Mouse (Mus musculus): ENCODE data around the gene Prune1. TPM values are rescaled to one million over a fixed set of nuclear protein-coding genes. Genes with fewer than 3 reads are reported as not detected.

Gene Prune1
- total RNA-seq, 1 experiment from 2014 or later: 8.1 TPM

Other genes starting within 250 kb of the Prune1 start
- 201 to 282 TPM (median 263 TPM) in 3 replicates for gene Psmd4, start 239.5 kb downstream of the Prune1 start, total RNA-seq (2017)
- 12.2 to 29.3 TPM (median 16.7 TPM) in 3 replicates for gene Pip5k1a, start 175.1 kb downstream of the Prune1 start, total RNA-seq (2017)
- 43.2 to 86.5 TPM (median 55.3 TPM) in 3 replicates for gene Vps72, start 171.1 kb downstream of the Prune1 start, total RNA-seq (2017)
- not detected in 3 replicates for gene Tmod4, start 157.6 kb downstream of the Prune1 start, total RNA-seq (2017)
- gene Scnm1, start 148.1 kb downstream of the Prune1 start, total RNA-seq (2017): 65.3 to 128 TPM (median 82.5 TPM) in 3 replicates
- 4.1 to 5.9 TPM (median 5.7 TPM) in 3 replicates for gene Lysmd1, start 148.0 kb downstream of the Prune1 start, total RNA-seq (2017)
- gene Tnfaip8l2, start 139.7 kb downstream of the Prune1 start, total RNA-seq (2017): 63.2 to 73.9 TPM (median 73.1 TPM) in 3 replicates
- not detected in 3 replicates for gene Sema6c, start 121.6 kb downstream of the Prune1 start, total RNA-seq (2017)
- gene Gabpb2, start 64.2 kb downstream of the Prune1 start, total RNA-seq (2017): 87.0 to 129 TPM (median 91.1 TPM) in 3 replicates
- 122 to 191 TPM (median 182 TPM) in 3 replicates for gene Cdc42se1, start 53.3 kb downstream of the Prune1 start, total RNA-seq (2017)
- 6.2 to 18.2 TPM (median 9.1 TPM) in 3 replicates for gene Mllt11, start 49.9 kb downstream of the Prune1 start, total RNA-seq (2017)
- gene Gm128, start 40.5 kb downstream of the Prune1 start, total RNA-seq (2017): not detected in 3 replicates
- not detected in 3 replicates for gene Bnipl, start 30.9 kb downstream of the Prune1 start, total RNA-seq (2017)
- 21.6 to 32.4 TPM (median 30.4 TPM) in 3 replicates for gene Mindy1, start 731 bp downstream of the Prune1 start, total RNA-seq (2017)
- 0.64 to 1.9 TPM (median 0.78 TPM) in 3 replicates for gene Anxa9, start 25.1 kb upstream of the Prune1 start, total RNA-seq (2017)
- gene Cers2, start 32.7 kb upstream of the Prune1 start, total RNA-seq (2017): 125 to 137 TPM (median 130 TPM) in 3 replicates
- 21.0 to 33.6 TPM (median 22.6 TPM) in 3 replicates for gene Setdb1, start 75.1 kb upstream of the Prune1 start, total RNA-seq (2017)
- gene 4930558C23Rik, start 120.8 kb upstream of the Prune1 start, total RNA-seq (2017): not detected in 3 replicates
- 30.7 to 46.7 TPM (median 44.1 TPM) in 3 replicates for gene Arnt, start 152.3 kb upstream of the Prune1 start, total RNA-seq (2017)
- gene Ctsk, start 217.2 kb upstream of the Prune1 start, total RNA-seq (2017): 0.19 to 0.87 TPM (median 0.75 TPM) in 3 replicates
- gene Ctss, start 244.7 kb upstream of the Prune1 start, total RNA-seq (2017): 2,267 to 4,734 TPM (median 3,937 TPM) in 3 replicates

All from monocyte, adult 5-6 weeks (primary cell).